Mouse (Mus musculus): Measurements from ENCODE around the gene C1ra. TPM values are rescaled to one million over a fixed set of nuclear protein-coding genes. Genes with fewer than 3 reads are reported as not detected.
"Not testable (repeated sequence)": the region's sequence is repeated elsewhere in the genome, so short reads cannot be mapped to it uniquely, and the experiment has no call there.

C1ra gene
- polyA plus RNA-seq, 1 experiment from 2014 or later, result 0.12 TPM

GRCm38 (mm10) chr6:124561611-124562010 lies 49.4 kb downstream of the C1ra start:
- H3K36me3 ChIP-seq (ENCODE audit: poor library complexity, severe bottlenecking); H3K27ac ChIP-seq; H3K4me2 ChIP-seq; ATAC-seq; H3K4me1 ChIP-seq; H3K27me3 ChIP-seq; H3K4me3 ChIP-seq; H3K9me3 ChIP-seq (replicated peaks); H3K9ac ChIP-seq: not testable (repeated sequence)
- 95% methylated on average over 2 of the region's 2 CpGs for WGBS

- H3K4me2 ChIP-seq, result no peak within 1 kb of the TSS
- WGBS, result 2% methylated on average over 8 of the region's 8 CpGs
- H3K27ac ChIP-seq, result no peak within 1 kb of the TSS
- no peaks in the 10 kb centered on the region for H3K36me3 ChIP-seq (ENCODE audit: poor library complexity, severe bottlenecking)
- no peaks in the 10 kb centered on the region for H3K4me1 ChIP-seq
- H3K27me3 ChIP-seq, result no peaks in the 10 kb centered on the region
- ATAC-seq, result no peak
- no peak within 1 kb of the TSS for H3K9ac ChIP-seq
- H3K4me3 ChIP-seq, result no peak within 1 kb of the TSS
- H3K9me3 ChIP-seq (replicated peaks), result no peaks in the 10 kb centered on the region
These were observed 57.8 kb downstream of the C1ra start, which contains the start of gene C1rb for GRCm38 (mm10) chr6:124570026-124570425. Gene C1rb (plus strand): TSS chr6:124570294.

Other genes with a start within 250 kb of the C1ra start
- gene Cd163, start 207.7 kb upstream of the C1ra start, polyA plus RNA-seq (2015; fragmentation: Nextera tagmentation; extraction: Ambion mirVana), result 0.05 TPM in 1 of 2 replicates, not detected in the other
- gene Pex5, start 97.3 kb upstream of the C1ra start, polyA plus RNA-seq (2015; fragmentation: Nextera tagmentation; extraction: Ambion mirVana), result 67.2 and 69.6 TPM in 2 replicates
- gene Clstn3, start 47.6 kb upstream of the C1ra start, polyA plus RNA-seq (2015; fragmentation: Nextera tagmentation; extraction: Ambion mirVana), result 29.2 and 38.0 TPM in 2 replicates
- gene C1rl, start 19.3 kb upstream of the C1ra start, polyA plus RNA-seq (2015; fragmentation: Nextera tagmentation; extraction: Ambion mirVana), result 0.08 and 0.09 TPM in 2 replicates
- gene C1s1, start 30.0 kb downstream of the C1ra start, polyA plus RNA-seq (2015; fragmentation: Nextera tagmentation; extraction: Ambion mirVana), result 0.14 and 0.40 TPM in 2 replicates
- gene C1rb, start 57.9 kb downstream of the C1ra start, polyA plus RNA-seq (2015; fragmentation: Nextera tagmentation; extraction: Ambion mirVana), result not detected in 2 replicates
- 0.13 TPM in 1 of 2 replicates, not detected in the other for gene C1s2, start 123.7 kb downstream of the C1ra start, polyA plus RNA-seq (2015; fragmentation: Nextera tagmentation; extraction: Ambion mirVana)
- 34.8 and 36.6 TPM in 2 replicates for gene Lpcat3, start 150.6 kb downstream of the C1ra start, polyA plus RNA-seq (2015; fragmentation: Nextera tagmentation; extraction: Ambion mirVana)
- 194 and 209 TPM in 2 replicates for gene Emg1, start 199.8 kb downstream of the C1ra start, polyA plus RNA-seq (2015; fragmentation: Nextera tagmentation; extraction: Ambion mirVana)
- 289 and 292 TPM in 2 replicates for gene Phb2, start 199.9 kb downstream of the C1ra start, polyA plus RNA-seq (2015; fragmentation: Nextera tagmentation; extraction: Ambion mirVana)
- 2.5 and 3.8 TPM in 2 replicates for gene Ptpn6, start 226.3 kb downstream of the C1ra start, polyA plus RNA-seq (2015; fragmentation: Nextera tagmentation; extraction: Ambion mirVana)
- 675 and 699 TPM in 2 replicates for gene Grcc10, start 229.0 kb downstream of the C1ra start, polyA plus RNA-seq (2015; fragmentation: Nextera tagmentation; extraction: Ambion mirVana)
- not detected in 2 replicates for gene Gm45234, start 243.6 kb downstream of the C1ra start, polyA plus RNA-seq (2015; fragmentation: Nextera tagmentation; extraction: Ambion mirVana)
- 17.7 and 19.8 TPM in 2 replicates for gene Atn1, start 244.1 kb downstream of the C1ra start, polyA plus RNA-seq (2015; fragmentation: Nextera tagmentation; extraction: Ambion mirVana)